Mouse (Mus musculus): ENCODE data around the gene Fam208b.
"Not testable (repeated sequence)": the region's sequence is repeated elsewhere in the genome, so short reads cannot be mapped to it uniquely, and the experiment has no call there.

The Fam208b gene

DNA sequence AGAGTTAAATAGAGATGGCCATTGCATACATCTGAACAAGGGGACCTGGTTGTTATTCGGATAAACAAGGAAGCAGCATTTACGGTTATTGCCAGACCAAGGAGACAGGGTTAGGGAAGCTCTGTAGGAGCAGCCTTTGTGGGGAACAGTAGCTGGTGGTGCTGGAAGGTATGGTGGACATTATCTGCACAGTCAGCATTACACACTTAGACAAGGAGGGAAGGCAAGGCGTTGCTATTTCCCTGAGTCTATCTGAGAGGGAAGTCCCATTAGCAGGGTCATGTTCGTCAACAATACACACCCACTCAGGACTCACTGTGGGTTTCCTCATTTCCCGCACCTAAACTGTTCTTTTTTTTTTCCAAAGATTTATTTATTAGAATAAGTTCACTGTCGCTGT, 63.1 kb downstream of the Fam208b start:
- DNase-seq = no peak

DNA sequence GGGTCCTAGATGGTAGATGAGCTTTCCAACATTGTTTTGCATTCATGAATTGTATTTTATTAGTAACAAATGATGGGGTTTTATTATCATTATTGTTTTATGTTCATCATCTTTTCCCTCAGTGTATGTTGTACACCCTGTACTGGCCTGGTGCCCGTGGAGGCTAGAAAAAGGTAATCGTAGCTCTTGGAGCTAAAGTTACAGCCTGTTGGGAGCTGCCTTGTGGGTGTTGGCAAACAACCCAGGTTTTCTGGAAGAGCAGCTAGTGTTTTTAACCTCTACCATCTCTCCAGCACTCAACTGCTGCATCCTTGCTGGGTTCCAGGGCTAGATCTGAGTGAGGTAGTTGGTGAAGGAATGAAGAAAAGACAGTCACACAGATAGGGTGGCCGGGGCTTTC, 63.5 kb downstream of the Fam208b start:
- DNase-seq = no peak

DNA sequence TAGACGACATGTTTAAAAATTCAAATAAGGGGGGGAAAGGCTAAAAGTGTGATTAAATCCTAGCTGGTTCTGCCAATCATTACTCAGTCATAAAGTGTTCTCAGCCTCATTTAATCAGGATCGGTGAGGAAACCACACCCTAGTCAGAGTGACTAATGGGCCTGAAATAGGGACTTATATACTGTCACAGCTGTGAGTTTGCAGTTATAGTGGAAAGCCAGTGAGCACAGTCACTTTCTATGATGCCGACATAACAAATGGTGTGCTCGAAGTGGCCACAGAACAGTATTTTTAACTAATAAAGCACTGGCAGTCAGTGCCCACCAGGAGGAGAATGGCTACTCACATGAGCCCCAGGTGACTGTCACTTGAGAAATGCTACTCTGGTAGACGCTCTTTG, 66.0 kb downstream of the Fam208b start:
- no peak for DNase-seq

DNA sequence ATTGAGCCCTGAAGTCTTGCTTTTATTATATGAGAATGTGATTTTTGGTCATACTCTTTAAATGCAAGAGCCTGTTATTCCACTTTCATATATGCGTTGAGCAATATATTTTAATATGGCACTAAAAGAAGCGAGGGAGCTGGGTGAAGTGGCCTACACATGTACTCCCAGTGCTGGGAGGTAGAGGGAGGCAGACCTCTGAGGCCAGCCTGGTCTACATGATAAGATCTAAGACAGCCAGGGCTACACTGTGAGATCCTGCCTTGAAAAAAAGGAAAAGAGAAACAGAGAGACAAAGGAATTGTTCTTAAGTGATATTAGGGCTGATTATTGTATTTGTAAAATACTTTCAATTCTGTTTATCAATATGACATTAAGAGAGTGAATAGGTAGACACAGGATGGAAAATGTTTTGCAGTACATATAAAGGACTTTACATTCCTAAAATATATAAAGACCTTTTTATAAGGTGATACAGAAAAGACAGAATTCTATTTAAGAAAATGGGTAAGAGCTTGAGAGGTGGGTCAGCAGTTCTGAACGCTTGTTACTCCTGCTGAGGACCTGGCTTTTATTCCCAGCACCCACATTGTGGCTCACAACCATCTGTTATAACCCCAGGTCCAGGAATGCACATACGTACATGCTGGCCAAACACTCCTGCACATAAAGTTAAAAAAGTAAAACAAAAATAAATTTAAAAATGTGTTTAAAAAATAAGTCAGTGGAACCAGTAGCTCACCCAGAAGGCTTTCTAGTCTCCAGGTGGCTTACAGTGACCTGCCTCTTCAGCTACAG, 66.6 kb downstream of the Fam208b start:
- DNase-seq = no peak

DNA sequence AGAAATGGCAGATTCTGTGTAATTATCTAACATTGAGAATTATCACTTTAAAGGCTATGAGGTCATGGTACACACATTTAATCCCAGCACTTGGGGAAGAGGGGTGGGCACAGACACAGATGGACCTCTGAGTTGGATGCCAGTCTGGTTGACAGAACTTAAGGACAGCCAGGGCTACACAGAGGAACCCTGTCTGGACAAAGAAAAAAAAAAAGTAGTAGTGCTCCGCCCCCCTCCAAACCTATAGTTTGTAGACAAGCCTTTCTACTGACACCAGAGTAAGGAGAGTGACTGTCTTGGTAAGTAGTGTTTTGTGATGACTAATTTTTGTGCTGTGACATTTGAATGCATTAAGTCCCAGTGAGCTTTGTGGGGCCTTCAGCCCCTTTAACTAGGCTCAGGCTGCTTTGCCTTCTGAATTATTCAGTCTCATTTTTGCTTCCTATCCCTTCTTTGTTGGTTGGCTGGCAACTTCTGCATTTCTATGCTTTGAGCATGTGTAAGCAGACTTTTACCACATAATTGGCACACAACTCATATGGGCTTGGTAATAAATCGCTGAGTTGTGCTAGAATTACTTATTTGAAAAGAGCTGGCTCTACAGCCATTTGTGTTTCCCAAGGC, 69.6 kb downstream of the Fam208b start:
- DNase-seq = no peak

DNA sequence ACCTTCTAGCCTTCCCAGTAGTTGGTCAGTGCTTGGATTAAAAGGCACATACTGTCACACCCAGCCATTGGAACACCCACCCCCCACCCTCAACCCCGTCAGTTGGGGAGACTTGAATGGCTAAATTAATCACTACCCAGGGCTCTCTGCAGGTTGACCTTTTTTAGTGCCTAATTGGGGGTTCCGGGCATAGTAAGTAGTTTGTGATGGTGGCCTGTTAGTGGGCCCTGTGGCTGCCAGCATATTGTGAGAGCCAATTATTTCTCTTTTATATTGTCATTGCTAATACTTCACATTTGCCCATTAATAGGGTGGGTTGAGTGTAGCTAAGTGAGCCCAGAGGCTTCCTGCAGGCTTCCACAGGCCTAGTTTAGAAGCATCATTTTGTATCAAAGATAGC, 70.7 kb downstream of the Fam208b start:
- no peak for DNase-seq

DNA sequence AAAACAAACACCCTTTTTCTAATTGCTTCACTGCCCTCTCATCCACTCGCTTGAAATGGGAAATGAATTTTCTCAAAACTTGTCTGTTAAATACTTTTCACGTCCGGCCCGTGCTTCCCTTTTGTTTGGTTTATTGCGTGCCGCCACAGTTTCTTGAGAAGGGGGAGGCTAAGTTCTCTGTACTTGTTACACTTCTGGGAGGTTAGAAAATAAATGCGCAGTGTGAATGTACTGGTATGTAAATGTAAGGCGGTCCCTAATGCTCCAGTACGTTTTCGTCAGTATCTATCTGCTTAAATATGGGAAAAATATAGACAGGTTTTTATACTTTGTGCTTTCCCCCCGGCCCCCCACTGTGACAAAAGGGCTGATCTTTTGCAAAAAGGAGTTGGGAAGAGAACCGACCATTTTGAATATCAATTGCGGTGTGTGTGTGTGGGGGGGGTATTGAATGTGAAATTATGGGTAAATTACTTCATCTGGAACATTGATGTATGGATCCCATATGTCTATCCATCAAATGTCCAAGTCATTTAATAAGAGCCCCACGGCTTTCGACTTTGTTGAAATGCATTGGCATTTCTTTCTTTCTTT, 71.8 kb downstream of the Fam208b start:
- DNase-seq = no peak

DNA sequence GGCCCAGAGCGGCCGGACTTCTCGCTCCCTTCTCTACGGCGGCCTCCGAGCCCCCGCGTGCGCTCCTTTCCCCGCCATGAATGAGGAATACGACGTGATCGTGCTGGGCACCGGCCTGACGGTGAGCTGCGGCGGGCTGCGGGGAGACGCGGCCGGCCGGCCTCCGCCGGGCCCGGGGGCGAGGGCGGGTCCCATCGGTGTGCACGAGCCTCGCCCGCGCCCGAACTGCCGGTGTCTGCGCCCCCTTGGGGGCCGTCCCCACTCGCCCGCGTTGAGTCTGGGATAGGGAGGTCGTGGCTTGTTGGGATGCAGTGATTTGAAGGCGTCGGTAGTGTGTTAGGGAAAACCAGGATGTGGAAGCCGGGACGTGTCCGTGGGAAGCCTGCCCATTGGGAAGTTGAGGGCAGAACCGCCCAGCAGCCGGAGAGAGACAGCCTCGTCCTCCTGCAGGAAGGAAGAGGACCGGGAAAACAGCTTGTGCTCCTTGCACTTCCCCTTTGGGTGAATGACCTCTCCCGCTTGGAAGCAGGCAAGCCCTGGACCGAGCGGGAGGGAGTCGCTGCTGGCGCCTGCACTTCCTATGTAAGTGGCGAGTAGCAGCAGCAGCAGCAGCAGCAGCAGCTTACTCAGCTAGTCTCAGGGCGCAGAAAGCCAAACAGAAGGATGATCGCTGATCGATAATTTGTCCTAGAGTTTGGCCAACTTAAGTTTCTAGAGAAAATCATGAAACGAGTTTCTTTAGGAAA, 72.5 kb downstream of the Fam208b start:
- DNase-seq = peak; percentile 61

DNA sequence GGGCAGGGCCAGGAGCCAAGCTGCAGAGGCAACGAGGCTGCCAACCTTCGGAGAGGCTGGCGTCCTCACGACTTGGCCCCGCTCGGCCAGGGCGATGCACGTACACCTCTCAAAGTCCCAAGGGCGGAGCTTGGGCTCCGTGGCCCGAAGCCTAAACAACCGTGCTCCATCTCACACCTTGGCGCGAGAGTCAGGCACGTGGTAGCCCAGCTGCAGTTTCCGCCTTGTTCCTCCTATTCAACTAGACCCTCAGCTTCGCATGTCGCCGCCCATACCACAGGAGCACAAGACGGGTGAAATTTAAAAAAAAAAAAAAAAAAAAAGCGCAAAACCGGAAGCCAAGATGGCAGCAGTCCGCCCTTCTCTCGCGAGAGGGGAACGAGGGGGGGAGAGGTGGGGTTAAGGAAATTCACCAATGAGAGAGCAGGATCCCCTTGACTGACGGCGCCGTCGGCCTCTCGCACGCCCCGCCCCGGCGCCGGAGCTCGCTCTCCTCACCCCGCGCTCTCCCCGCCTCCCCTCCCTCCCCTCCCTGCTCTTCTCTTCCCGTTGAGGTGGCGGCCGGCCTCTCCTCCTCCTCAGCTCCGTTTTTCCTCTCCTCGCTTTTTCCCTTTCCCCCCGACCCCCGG, 73.2 kb downstream of the Fam208b start, which contains the start of gene Gdi2:
Gene Gdi2 (plus strand): TSS at position 470 of the 629 bp plus-strand sequence.
- peak; percentile 95 for DNase-seq

DNA sequence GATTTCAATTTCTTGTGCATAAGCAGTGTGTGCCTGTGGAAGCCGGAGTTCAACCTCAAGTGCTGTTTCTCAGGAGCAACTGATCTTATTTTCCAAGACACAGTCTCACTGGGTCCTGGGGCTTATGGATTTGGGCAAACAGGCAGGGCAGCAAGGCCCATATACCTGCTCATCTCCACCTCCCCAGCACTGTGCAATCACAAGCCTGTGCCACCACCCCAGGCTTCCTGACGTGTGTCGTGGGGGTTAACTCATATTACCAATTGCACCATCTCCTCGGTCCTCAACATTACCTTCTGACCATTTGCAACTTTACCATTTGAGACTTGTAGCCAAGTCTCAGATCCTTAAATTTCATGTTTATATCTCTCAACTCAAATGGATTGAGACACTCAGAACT, 76.8 kb downstream of the Fam208b start:
- DNase-seq = no peak

DNA sequence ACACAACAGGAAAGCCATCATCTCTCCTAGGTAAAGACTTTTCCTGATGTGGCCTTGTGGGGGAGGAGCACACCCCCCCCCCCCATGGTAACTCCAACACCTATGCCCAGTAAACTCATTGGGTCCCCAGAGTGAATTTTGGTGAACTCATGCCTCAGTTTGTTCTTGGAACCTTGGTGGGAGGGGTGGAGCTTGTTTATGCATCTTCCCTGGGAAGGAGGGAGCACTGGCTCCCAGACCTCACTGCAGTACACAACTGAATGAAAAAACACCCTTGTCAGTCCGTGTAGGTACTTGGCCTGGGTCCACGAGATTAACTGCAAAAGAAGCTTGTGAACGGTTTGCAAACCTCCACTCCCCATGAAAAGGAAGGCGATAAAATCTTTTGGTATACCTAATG, 78.5 kb downstream of the Fam208b start:
- DNase-seq = no peak

DNA sequence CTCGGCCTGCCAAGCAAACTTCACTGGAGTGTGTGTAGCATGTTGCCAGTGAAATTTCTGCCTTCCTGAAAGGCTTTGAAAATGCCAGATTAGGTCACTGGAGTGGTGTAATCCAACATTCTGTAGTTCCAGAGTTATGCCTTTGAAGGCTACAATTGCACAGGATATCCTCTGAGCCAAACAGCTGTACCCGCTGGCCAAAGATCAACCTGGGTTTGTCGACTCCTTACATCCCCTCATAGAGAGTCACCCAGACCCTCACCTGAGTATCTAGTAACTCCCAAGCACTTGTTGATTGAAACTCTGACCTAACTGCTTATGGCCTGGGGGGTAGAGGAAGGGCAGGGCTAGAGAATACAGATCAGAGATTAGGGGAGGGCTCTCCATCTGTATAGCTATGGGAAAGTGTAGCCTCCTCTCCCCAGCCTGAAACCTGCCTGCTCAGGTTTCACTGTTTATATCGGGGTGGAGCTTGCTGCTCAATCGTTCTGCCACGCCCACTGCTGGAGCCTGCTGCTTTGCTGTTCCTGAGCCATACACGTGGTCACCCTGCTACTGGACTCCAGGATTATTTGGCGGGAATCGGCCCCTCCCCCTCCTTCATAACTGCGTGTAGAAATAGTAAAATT, 79.1 kb downstream of the Fam208b start:
- no peak for DNase-seq

DNA sequence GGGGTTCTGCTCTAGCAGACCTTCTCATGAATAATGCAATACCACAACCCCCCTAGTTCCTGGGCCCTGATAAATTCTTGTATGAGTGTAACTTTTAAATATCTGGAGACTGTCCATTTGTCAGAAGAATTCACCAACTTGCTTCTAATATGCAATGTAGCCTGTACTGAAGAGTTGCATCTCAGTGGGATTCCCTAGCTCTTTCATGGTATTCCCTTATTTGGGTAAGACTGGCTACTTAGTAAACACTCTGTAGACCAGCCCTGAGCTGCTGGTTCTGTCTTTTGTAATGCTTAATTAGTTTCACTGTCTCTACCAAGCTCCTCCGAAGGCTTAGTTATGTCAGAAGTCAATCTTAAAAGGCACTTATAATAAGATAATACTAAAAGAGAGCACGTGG, 79.7 kb downstream of the Fam208b start:
- DNase-seq = not testable (repeated sequence)

DNA sequence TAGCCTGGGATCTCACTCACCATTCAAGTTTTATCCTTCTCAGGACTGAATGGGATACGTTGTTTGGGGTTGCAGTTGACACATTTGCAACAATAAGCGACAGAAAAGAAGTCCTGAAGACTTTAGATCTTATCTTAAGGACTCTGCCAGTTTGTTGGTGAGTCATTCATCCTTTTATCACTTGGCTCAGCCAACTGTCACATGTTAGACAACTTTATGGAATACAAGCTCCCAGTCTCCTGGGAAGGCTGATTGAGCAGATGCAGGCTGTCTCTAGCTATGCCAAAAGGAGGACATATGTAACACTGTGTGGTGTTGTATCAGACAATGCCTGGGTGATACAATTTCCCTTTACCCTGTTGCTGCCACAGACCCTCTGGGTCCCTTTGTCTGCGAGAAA, 80.5 kb downstream of the Fam208b start:
- DNase-seq = no peak

DNA sequence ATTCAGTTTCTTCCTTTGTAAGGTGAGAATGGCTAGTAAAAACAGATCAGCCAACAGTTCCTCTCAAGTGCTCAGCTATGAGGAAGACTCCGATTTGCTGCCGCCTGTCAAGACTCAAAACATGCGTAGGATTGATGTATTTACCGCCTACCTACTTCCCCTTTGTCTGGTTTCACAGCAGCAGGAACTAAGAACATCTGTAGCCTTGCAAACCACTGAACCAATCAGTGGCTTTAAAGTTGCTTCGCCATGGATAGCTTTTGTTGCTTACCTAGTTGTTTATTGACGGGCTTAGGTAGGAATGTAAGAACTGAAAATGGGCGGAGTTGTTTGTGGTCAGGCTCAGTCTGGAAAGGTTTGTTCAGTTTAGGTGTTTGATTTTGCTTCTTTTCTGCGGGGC, 84.6 kb downstream of the Fam208b start:
- DNase-seq = peak; percentile 65

DNA sequence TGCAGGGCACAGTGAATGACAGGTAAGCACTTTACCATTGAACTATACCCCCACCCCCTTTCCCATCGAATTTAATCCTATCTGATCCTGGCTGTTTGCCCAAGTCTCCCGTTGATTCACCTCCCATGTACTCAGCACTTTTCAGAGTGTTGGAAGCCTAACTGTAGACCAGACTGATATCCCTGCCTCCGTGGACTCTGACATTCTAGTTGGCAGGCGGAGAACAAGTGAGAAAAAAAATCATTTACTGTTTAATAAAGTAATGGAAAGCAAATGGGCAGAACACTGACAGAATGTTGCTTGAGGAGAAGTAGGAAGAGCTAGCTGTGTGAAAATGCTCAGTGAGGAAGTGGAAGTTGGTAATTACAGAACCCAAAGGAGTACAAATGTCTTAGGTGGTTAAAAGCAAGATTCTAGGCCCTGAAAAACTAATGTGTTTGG, 85.3 kb downstream of the Fam208b start:
- no peak for DNase-seq

DNA sequence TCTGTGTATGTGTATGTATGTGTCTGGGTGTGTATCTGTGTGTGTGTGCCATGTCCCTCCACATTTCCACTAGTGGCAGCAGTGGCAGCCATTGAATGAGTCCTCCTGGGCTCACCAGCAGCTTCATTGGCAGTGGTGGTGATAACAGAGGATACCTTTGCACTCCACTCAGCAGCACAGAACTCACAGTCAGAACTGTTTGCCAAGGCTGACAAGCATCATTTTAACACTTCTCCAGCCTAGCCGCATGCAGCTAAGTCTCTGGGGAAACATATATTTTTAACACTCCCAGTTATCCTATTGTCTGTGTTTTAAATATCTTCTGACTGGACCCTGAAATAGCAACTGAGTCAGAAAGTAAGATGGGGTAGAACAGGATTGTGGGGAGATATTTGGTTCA, 87.0 kb downstream of the Fam208b start:
- DNase-seq = no peak

DNA sequence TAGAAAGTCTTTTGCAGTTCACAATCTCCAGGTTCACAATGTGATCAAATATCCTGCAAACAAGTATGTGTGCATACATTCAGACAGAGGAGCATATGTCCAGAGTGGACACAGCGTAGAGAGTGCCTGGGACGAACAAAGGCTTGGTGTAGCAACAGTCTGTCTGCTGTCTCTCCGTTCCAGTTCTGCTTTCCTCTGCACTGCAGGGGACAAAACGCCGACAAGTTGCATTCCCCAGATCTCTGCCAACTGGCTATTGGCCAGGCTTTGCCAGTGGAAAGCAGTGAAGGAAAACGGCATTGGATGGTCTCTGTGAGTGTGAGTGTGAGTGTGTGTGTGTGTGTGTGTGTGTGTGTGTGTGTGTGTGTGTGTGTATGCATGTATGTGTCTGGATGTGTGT, 87.4 kb downstream of the Fam208b start:
- DNase-seq = peak; percentile 49

DNA sequence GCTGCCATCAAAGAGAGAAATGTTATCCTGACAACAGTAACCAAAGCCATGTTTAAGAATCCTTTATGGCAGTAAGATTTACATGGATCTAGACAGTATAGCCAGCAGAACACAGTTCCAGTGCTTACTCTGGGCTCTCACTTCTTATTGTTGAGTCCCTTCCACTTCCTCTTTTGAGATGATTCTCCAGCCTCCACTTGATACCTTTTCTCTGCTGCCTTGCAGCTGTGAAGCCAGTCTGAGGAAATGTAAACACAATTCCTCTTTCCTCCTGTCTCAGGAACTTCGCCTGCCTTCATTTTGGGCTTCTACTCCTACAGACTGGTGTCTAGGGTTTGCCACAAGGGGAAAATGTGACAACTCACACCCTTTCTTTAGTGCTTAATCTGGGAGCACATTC, 90.9 kb downstream of the Fam208b start:
- DNase-seq = not testable (repeated sequence)

DNA sequence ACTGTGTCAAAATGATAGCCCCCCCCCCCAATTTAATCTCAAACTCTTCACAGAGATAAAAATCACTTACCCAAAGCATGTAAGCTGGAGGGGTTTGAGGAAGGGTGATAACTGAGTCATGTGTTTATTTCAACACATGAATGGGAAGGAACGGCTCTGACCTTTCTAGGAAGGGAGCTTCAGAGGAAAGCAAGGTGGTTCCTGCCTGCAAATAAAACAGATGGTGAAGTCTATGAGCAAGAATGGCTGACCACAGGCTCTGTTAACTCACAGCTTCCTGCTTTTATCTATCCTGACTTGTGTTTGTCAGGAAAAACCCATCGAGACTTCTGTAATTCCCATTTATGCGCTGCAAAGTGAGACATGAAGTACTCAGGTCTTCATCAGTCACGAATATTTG, 91.6 kb downstream of the Fam208b start:
- DNase-seq = not testable (repeated sequence)
